Comparison of ENCODE assay signal across 10 mouse cellular contexts in genomic region chr19:3436840-3437239, GRCm38 (mm10). TPM values are rescaled to one million over a fixed set of nuclear protein-coding genes. Genes with fewer than 3 reads are reported as not detected.
DNase-seq lines count a peak whose midpoint lies in the region; ATAC-seq and TF ChIP-seq lines count a peak whose summit lies in the region.
"Had no signal": no experiment of that assay in that cellular context is flagged by ENCODE, and none has a peak within 500 bp of the region (broad histone marks: within the 10 kb centered on the region; RNA-seq: fewer than 3 reads in every experiment).

No protein-coding gene starts in this region.

- no peak for TF ChIP-seq EP300 in heart, postnatal 0 days (IDR thresholded peaks at IDR 0.05; ENCODE audit: low read depth)
- TF ChIP-seq EP300 in CH12.LX (IDR thresholded peaks at IDR 0.05; ENCODE audit: low read length) = no peak

- peak; percentile 50 for TF ChIP-seq RAD21 in CH12.LX (IDR thresholded peaks at IDR 0.05; ENCODE audit: low read depth, low read length)

- dilution Hi-C loops in CH12.LX (cut with MboI; ENCODE audit: extremely low pct_ligation_motif_present, extremely low pct_unique_long_range_greater_than_20kb, low sequenced_read_pairs) = no loop called here

- H3K9ac ChIP-seq in heart, postnatal 0 days (replicated peaks; ENCODE audit: low read depth, low read length) = no peak overlapping the region
- H3K9ac ChIP-seq in CH12.LX (ENCODE audit: insufficient read depth, low read depth) = no peak overlapping the region
- H3K9ac ChIP-seq in liver, embryonic 16.5 days (ENCODE audit: low read depth, low read length) = no peak overlapping the region
- H3K9ac ChIP-seq: embryonic facial prominence, embryonic 15.5 days had no signal

- H3K79me2 ChIP-seq in CH12.LX (replicated peaks; ENCODE audit: control insufficient read depth, extremely low read depth, insufficient read depth, poor library complexity, severe bottlenecking) = no peaks in the 10 kb centered on the region

- peak; percentile 40 for TF ChIP-seq CTCF in heart, postnatal 0 days (IDR thresholded peaks at IDR 0.05; ENCODE audit: low read depth)
- peak; percentile 63 to 69 for TF ChIP-seq CTCF in CH12.LX (conservative IDR thresholded peaks at IDR 0.05 in 1 of 2, IDR thresholded peaks at IDR 0.05 in 1 of 2; ENCODE audit: low read depth in 2 of 2, low read length in 2 of 2)

- no peaks in the 10 kb centered on the region for H3K36me3 ChIP-seq in heart, postnatal 0 days (replicated peaks; ENCODE audit: control insufficient read depth, insufficient read depth, low read length)
- no peaks in the 10 kb centered on the region for H3K36me3 ChIP-seq in CH12.LX (replicated peaks in 1 of 2; ENCODE audit: control insufficient read depth in 1 of 2, insufficient read depth in 1 of 2, low read length in 1 of 2)
- no peaks in the 10 kb centered on the region for H3K36me3 ChIP-seq in liver, embryonic 16.5 days (ENCODE audit: control insufficient read depth, insufficient read depth)
- H3K36me3 ChIP-seq: embryonic facial prominence, embryonic 15.5 days had no signal

- DNase-seq in heart, postnatal 0 days (ENCODE audit: low spot score) = no peak
- DNase-seq in heart, adult 9 months (ENCODE audit: low spot score in 2 of 2) = no peak
- DNase-seq in CH12.LX (ENCODE audit: extremely low read depth) = peak; percentile 38
- DNase-seq in c-Kit-negative CD71-positive TER-119-positive erythroid progenitor cells, embryonic 14.5 days (ENCODE audit: low read depth, low spot score) = peak; percentile 9
- peak; percentile 78 for DNase-seq in testis, postnatal 10 days (ENCODE audit: low spot score)
- DNase-seq in right cerebral cortex, adult 2 months (ENCODE audit: low spot score in 2 of 2) = no peak
- DNase-seq in urinary bladder, postnatal 36 days (ENCODE audit: low spot score in 2 of 2) = no peak

- no peak for TF ChIP-seq POLR2A in CH12.LX (IDR thresholded peaks at IDR 0.05; ENCODE audit: low read depth, low read length)

- in situ Hi-C loops in CH12.LX (cut with MboI; ENCODE audit: low pct_ligation_motif_present, low pct_unique_long_range_greater_than_20kb, low sequenced_read_pairs) = no loop called here

- H3K27ac ChIP-seq in heart, postnatal 0 days (ENCODE audit: low read depth) = no peak overlapping the region
- no peak overlapping the region for H3K27ac ChIP-seq in CH12.LX (ENCODE audit: insufficient read depth, low read depth)
- no peak overlapping the region for H3K27ac ChIP-seq in liver, embryonic 16.5 days (ENCODE audit: low read length)
- H3K27ac ChIP-seq: embryonic facial prominence, embryonic 15.5 days had no signal

- no peaks in the 10 kb centered on the region for H3K27me3 ChIP-seq in heart, postnatal 0 days (ENCODE audit: control insufficient read depth, insufficient read depth, low read length)
- H3K27me3 ChIP-seq in CH12.LX (replicated peaks) = peaks cover 28% of the 10 kb centered on the region
- no peaks in the 10 kb centered on the region for H3K27me3 ChIP-seq in liver, embryonic 16.5 days (ENCODE audit: control insufficient read depth, insufficient read depth, low read depth, low read length)
- H3K27me3 ChIP-seq: embryonic facial prominence, embryonic 15.5 days had no signal

- H3K4me3 ChIP-seq in heart, postnatal 0 days (ENCODE audit: low read depth, low read length) = no peak overlapping the region
- no peak overlapping the region for H3K4me3 ChIP-seq in CH12.LX (replicated peaks in 1 of 3; ENCODE audit: low read depth in 2 of 3, low read length in 2 of 3, poor library complexity in 1 of 3)
- no peak overlapping the region for H3K4me3 ChIP-seq in liver, embryonic 16.5 days (ENCODE audit: low read depth, low read length)
- H3K4me3 ChIP-seq: embryonic facial prominence, embryonic 15.5 days; megakaryocyte, embryonic 14.5 days had no signal

- ATAC-seq in heart, postnatal 0 days (ENCODE audit: insufficient read depth, low read depth) = no peak
- peak; percentile 16; the same call in 1 of the 2 replicates for ATAC-seq in liver, embryonic 16.5 days (ENCODE audit: low read depth)

- H3K9me3 ChIP-seq in heart, postnatal 0 days (replicated peaks; ENCODE audit: control insufficient read depth, low read length) = no peaks in the 10 kb centered on the region
- no peaks in the 10 kb centered on the region for H3K9me3 ChIP-seq in CH12.LX (replicated peaks; ENCODE audit: low read length)
- no peaks in the 10 kb centered on the region for H3K9me3 ChIP-seq in liver, embryonic 16.5 days (replicated peaks; ENCODE audit: control insufficient read depth, low read length)
- H3K9me3 ChIP-seq: embryonic facial prominence, embryonic 15.5 days; megakaryocyte, embryonic 14.5 days had no signal

- no peak overlapping the region for H3K4me2 ChIP-seq in heart, postnatal 0 days (ENCODE audit: low read depth, low read length)
- no peak overlapping the region for H3K4me2 ChIP-seq in CH12.LX (ENCODE audit: insufficient read depth, low read depth, poor library complexity, severe bottlenecking)
- no peak overlapping the region for H3K4me2 ChIP-seq in liver, embryonic 16.5 days (ENCODE audit: low read depth, low read length)
- H3K4me2 ChIP-seq: embryonic facial prominence, embryonic 15.5 days had no signal

- H3K4me1 ChIP-seq in heart, postnatal 0 days (ENCODE audit: control insufficient read depth, insufficient read depth) = no peaks in the 10 kb centered on the region
- no peaks in the 10 kb centered on the region for H3K4me1 ChIP-seq in CH12.LX (ENCODE audit: control insufficient read depth in 1 of 2, insufficient read depth in 2 of 2)
- H3K4me1 ChIP-seq in liver, embryonic 16.5 days (ENCODE audit: control insufficient read depth, low read depth, low read length) = no peaks in the 10 kb centered on the region

- WGBS in heart, postnatal 0 days = 50% methylated on average over 9 of the region's 9 CpGs
- 36% methylated on average over 9 of the region's 9 CpGs for WGBS in liver, embryonic 16.5 days (ENCODE audit: insufficient replicate concordance)

TF ChIP-seq in CH12.LX, 34 proteins besides CTCF, POLR2A, EP300 and RAD21:
- peak; percentile 6; the same call in 1 of the 2 replicates for TF ChIP-seq SMC3 (IDR thresholded peaks at IDR 0.05; ENCODE audit: low read depth, low read length)
- TF ChIP-seq MAX (IDR thresholded peaks at IDR 0.05; ENCODE audit: low read length) = no peak; the same call in 1 of the 2 replicates
- no peak for TF ChIP-seq NELFE (IDR thresholded peaks at IDR 0.05; ENCODE audit: low read depth, low read length)
- TF ChIP-seq CHD1 (IDR thresholded peaks at IDR 0.05; ENCODE audit: low read depth, low read length) = no peak
- TF ChIP-seq ZC3H11A (IDR thresholded peaks at IDR 0.05; ENCODE audit: low read depth, low read length) = no peak
- TF ChIP-seq USF2 (conservative IDR thresholded peaks at IDR 0.05; ENCODE audit: low read depth, low read length) = no peak
- no peak for TF ChIP-seq HCFC1 (IDR thresholded peaks at IDR 0.05; ENCODE audit: low read depth, low read length)
- 0 out of 2 replicates have a peak, but pooled peaks have one; percentile 19 for TF ChIP-seq MYC (IDR thresholded peaks at IDR 0.05; ENCODE audit: low read depth, low read length)
- TF ChIP-seq MEF2A (IDR thresholded peaks at IDR 0.05; ENCODE audit: borderline replicate concordance, low read depth, low read length) = no peak
- no peak for TF ChIP-seq ZKSCAN1 (IDR thresholded peaks at IDR 0.05; ENCODE audit: borderline replicate concordance, low read depth, low read length)
- no peak for TF ChIP-seq SIN3A (IDR thresholded peaks at IDR 0.05; ENCODE audit: low read length)
- TF ChIP-seq TCF12 (IDR thresholded peaks at IDR 0.05; ENCODE audit: low read depth, low read length) = no peak
- TF ChIP-seq JUN (IDR thresholded peaks at IDR 0.05; ENCODE audit: insufficient read depth, low read depth, low read length) = no peak
- no peak for TF ChIP-seq E2F4 (IDR thresholded peaks at IDR 0.05; ENCODE audit: insufficient replicate concordance, low read depth, low read length)
- TF ChIP-seq JUND (conservative IDR thresholded peaks at IDR 0.05; ENCODE audit: low read depth, low read length) = no peak
- no peak for TF ChIP-seq POLR2AphosphoS2 (IDR thresholded peaks at IDR 0.05; ENCODE audit: low read depth, low read length)
- TF ChIP-seq NRF1 (IDR thresholded peaks at IDR 0.05; ENCODE audit: low read depth, low read length) = no peak
- TF ChIP-seq ZMIZ1 (IDR thresholded peaks at IDR 0.05; ENCODE audit: low read depth, low read length) = no peak

RNA-seq across cellular contexts. Expression of gene Gal, which starts 22.5 kb away (rescaled TPM):
- 2.3 TPM in 1 of 2 replicates, not detected in the other for total RNA-seq in heart, postnatal 0 days (2014; rRNA removed; ENCODE audit: low replicate concordance)
- 2.4 and 3.1 TPM in 2 replicates for polyA plus RNA-seq in heart, postnatal 0 days (2015; fragmentation: Nextera tagmentation; extraction: Ambion mirVana)
- total RNA-seq in CH12.LX (2012; rRNA removed) (not detected in 2 replicates), CH12.LX (2014; rRNA removed) (not detected in 2 replicates)
- not detected in 2 replicates for polyA plus RNA-seq in CH12.LX (2012; ENCODE audit: insufficient read length, low read depth)
- polyA plus RNA-seq in liver, embryonic 16.5 days (2015; fragmentation: Nextera tagmentation; extraction: Ambion mirVana) = not detected in 2 replicates

RNA-seq across cellular contexts. Expression of gene Tesmin, which starts 48.2 kb away (rescaled TPM):
- 1.2 and 2.9 TPM in 2 replicates for total RNA-seq in heart, postnatal 0 days (2014; rRNA removed; ENCODE audit: low replicate concordance)
- 1.1 and 1.3 TPM in 2 replicates for polyA plus RNA-seq in heart, postnatal 0 days (2015; fragmentation: Nextera tagmentation; extraction: Ambion mirVana)
- total RNA-seq in CH12.LX (2012; rRNA removed) (0.08 TPM in 1 of 2 replicates, not detected in the other), CH12.LX (2014; rRNA removed) (0.19 and 0.32 TPM in 2 replicates)
- polyA plus RNA-seq in CH12.LX (2012; ENCODE audit: insufficient read length, low read depth) = 0.17 and 0.26 TPM in 2 replicates
- 0.21 and 0.29 TPM in 2 replicates for polyA plus RNA-seq in liver, embryonic 16.5 days (2015; fragmentation: Nextera tagmentation; extraction: Ambion mirVana)

Comparison
In these comparisons a context has a peak if more than half of its experiments do, and no peak if none do; other contexts are left out.
1. DNase-seq: peak in CH12.LX (single experiment), c-Kit-negative CD71-positive TER-119-positive erythroid progenitor cells, embryonic 14.5 days (single experiment) and testis, postnatal 10 days (single experiment); none in heart, postnatal 0 days (single experiment), heart, adult 9 months (0 of 2), right cerebral cortex, adult 2 months (0 of 2) and urinary bladder, postnatal 36 days (0 of 2).